11 mouse cellular contexts compared by ENCODE assay signal in genomic region chr16:23227851-23228250, GRCm38 (mm10). TPM values are rescaled to one million over a fixed set of nuclear protein-coding genes. Genes with fewer than 3 reads are reported as not detected.
DNase-seq lines count a peak whose midpoint lies in the region; ATAC-seq lines count a peak whose summit lies in the region.
"Had no signal": no experiment of that assay in that cellular context is flagged by ENCODE, and none has a peak within 500 bp of the region (broad histone marks: within the 10 kb centered on the region; RNA-seq: fewer than 3 reads in every experiment).

No protein-coding gene starts in this region.

- H3K36me3 ChIP-seq in intestine, embryonic 14.5 days (ENCODE audit: control insufficient read depth, insufficient read depth, low read length) = no peaks in the 10 kb centered on the region
- H3K36me3 ChIP-seq in intestine, embryonic 16.5 days (ENCODE audit: control insufficient read depth, insufficient read depth, low read length) = no peaks in the 10 kb centered on the region
- H3K36me3 ChIP-seq in embryonic facial prominence, embryonic 13.5 days = no peaks in the 10 kb centered on the region
- H3K36me3 ChIP-seq: G1E had no signal

- H3K9me3 ChIP-seq in intestine, embryonic 14.5 days (ENCODE audit: control insufficient read depth, low read length) = no peaks in the 10 kb centered on the region
- H3K9me3 ChIP-seq in intestine, embryonic 16.5 days (ENCODE audit: control insufficient read depth, low read length) = no peaks in the 10 kb centered on the region
- no peaks in the 10 kb centered on the region for H3K9me3 ChIP-seq in embryonic facial prominence, embryonic 13.5 days

- DNase-seq in intestine, embryonic 14.5 days (ENCODE audit: low spot score) = peak; percentile 44
- DNase-seq in A20 (ENCODE audit: low read depth, low spot score) = peak; percentile 65
- peak; percentile 47 for DNase-seq in induced T-regulatory cell, adult 2 months (ENCODE audit: low read depth)
- no peak for DNase-seq in ovary, adult 18-20 months (ENCODE audit: low spot score)
- DNase-seq in cerebellum, postnatal 25 days = no peak
- no peak for DNase-seq in adrenal gland, postnatal 14 days
- DNase-seq: adrenal gland, adult 8-10 months; cerebellum, adult 2 months had no signal

- peaks cover 26% of the 10 kb centered on the region for H3K4me1 ChIP-seq in intestine, embryonic 14.5 days (replicated peaks; ENCODE audit: control insufficient read depth, insufficient read depth, low read length)
- peaks cover 24% of the 10 kb centered on the region for H3K4me1 ChIP-seq in intestine, embryonic 16.5 days (ENCODE audit: control insufficient read depth, insufficient read depth, low read length)
- peaks cover 44% of the 10 kb centered on the region for H3K4me1 ChIP-seq in embryonic facial prominence, embryonic 13.5 days

- H3K9ac ChIP-seq in intestine, embryonic 14.5 days (ENCODE audit: low read length) = no peak overlapping the region
- H3K9ac ChIP-seq in intestine, embryonic 16.5 days (ENCODE audit: low read depth, low read length) = no peak overlapping the region
- no peak overlapping the region for H3K9ac ChIP-seq in embryonic facial prominence, embryonic 13.5 days

- WGBS in intestine, embryonic 14.5 days = 42% methylated on average over 6 of the region's 6 CpGs
- WGBS in intestine, embryonic 16.5 days = 50% methylated on average over 6 of the region's 6 CpGs
- WGBS in embryonic facial prominence, embryonic 13.5 days = 31% methylated on average over 6 of the region's 6 CpGs

- H3K4me2 ChIP-seq in intestine, embryonic 14.5 days (ENCODE audit: low read length) = peak overlapping the region; percentile 97
- no peak overlapping the region for H3K4me2 ChIP-seq in intestine, embryonic 16.5 days (ENCODE audit: low read depth, low read length)
- peak overlapping the region; percentile 85 for H3K4me2 ChIP-seq in embryonic facial prominence, embryonic 13.5 days

- no peak overlapping the region; the same call in 1 of the 2 replicates for H3K4me3 ChIP-seq in intestine, embryonic 14.5 days (ENCODE audit: low read depth, low read length)
- H3K4me3 ChIP-seq in intestine, embryonic 16.5 days (ENCODE audit: low read length) = no peak overlapping the region
- no peak overlapping the region for H3K4me3 ChIP-seq in embryonic facial prominence, embryonic 13.5 days

- no peaks in the 10 kb centered on the region for H3K27me3 ChIP-seq in intestine, embryonic 14.5 days (replicated peaks; ENCODE audit: control insufficient read depth, insufficient read depth, low read length)
- H3K27me3 ChIP-seq in intestine, embryonic 16.5 days (replicated peaks; ENCODE audit: control insufficient read depth, insufficient read depth, low read length) = 0 out of 2 replicates have a peak, but pooled peaks cover 3% of the 10 kb centered on the region
- H3K27me3 ChIP-seq in embryonic facial prominence, embryonic 13.5 days = no peaks in the 10 kb centered on the region

- no peak for ATAC-seq in intestine, embryonic 14.5 days (replicated peaks; ENCODE audit: low FRiP score, low TSS enrichment, low read depth)
- no peak for ATAC-seq in intestine, embryonic 16.5 days
- no peak for ATAC-seq in embryonic facial prominence, embryonic 13.5 days (ENCODE audit: insufficient number of reproducible peaks, insufficient read depth, low FRiP score, low TSS enrichment, low read depth)

- H3K27ac ChIP-seq in intestine, embryonic 14.5 days (ENCODE audit: low read depth) = no peak overlapping the region
- H3K27ac ChIP-seq in intestine, embryonic 16.5 days (ENCODE audit: low read length) = no peak overlapping the region
- H3K27ac ChIP-seq in embryonic facial prominence, embryonic 13.5 days = no peak overlapping the region

RNA-seq across cellular contexts. Expression of gene St6gal1, which starts 3.3 kb away (rescaled TPM):
- 22.4 and 26.7 TPM in 2 replicates for polyA plus RNA-seq in intestine, embryonic 14.5 days (2014; fragmentation: Nextera tagmentation; extraction: Ambion mirVana)
- 14.3 and 15.1 TPM in 2 replicates for polyA plus RNA-seq in intestine, embryonic 16.5 days (2015; fragmentation: Nextera tagmentation; extraction: Ambion mirVana)
- polyA plus RNA-seq in embryonic facial prominence, embryonic 13.5 days (2015; fragmentation: Nextera tagmentation; extraction: Ambion mirVana) = 17.2 and 19.6 TPM in 2 replicates
- 42.8 and 43.6 TPM in 2 replicates for total RNA-seq in adrenal gland, postnatal 14 days (2021)

Comparison
In these comparisons a context has a peak if more than half of its experiments do, and no peak if none do; other contexts are left out.
1. DNase-seq: peak in intestine, embryonic 14.5 days (single experiment), A20 (single experiment) and induced T-regulatory cell, adult 2 months (single experiment); none in ovary, adult 18-20 months (single experiment), cerebellum, postnatal 25 days (0 of 2) and adrenal gland, postnatal 14 days (single experiment).